In genomic region chr12:111160871-111161270, GRCm38 (mm10) we compare ENCODE assay signal across 1 mouse cellular context.
TF ChIP-seq lines count a peak whose summit lies in the region.

No protein-coding gene starts in this region.

TF ChIP-seq in CH12.LX, 34 proteins besides CTCF, POLR2A, EP300 and RAD21 (continued from another document):
- no peak for TF ChIP-seq UBTF (IDR thresholded peaks at IDR 0.05; ENCODE audit: low read depth, low read length)
- TF ChIP-seq TBP (conservative IDR thresholded peaks at IDR 0.05; ENCODE audit: low read depth, low read length): no peak
- TF ChIP-seq PAX5 (IDR thresholded peaks at IDR 0.05; ENCODE audit: low read length): no peak
- no peak for TF ChIP-seq ZMIZ1 (IDR thresholded peaks at IDR 0.05; ENCODE audit: low read depth, low read length)
- no peak for TF ChIP-seq RCOR1 (conservative IDR thresholded peaks at IDR 0.05; ENCODE audit: low read depth, low read length)
- 0 out of 2 replicates have a peak, but pooled peaks have one; percentile 4 for TF ChIP-seq IRF4 (IDR thresholded peaks at IDR 0.05; ENCODE audit: low read depth, low read length)
- no peak for TF ChIP-seq ETS1 (conservative IDR thresholded peaks at IDR 0.05; ENCODE audit: low read depth, low read length)
